Mouse (Mus musculus) central nervous system, embryonic 18 days (tissue): ENCODE measurements around the gene Tmcc3. TPM values are rescaled to one million over a fixed set of nuclear protein-coding genes. Genes with fewer than 3 reads are reported as not detected.

Source experiments
- polyA plus RNA-seq: library from polyadenylated mRNA; depleted of rRNA; stranded (reverse); fragments of >200 nt; gene quantifications from 2 replicates; pipeline ENCODE4 v1.2.3, GENCODE M21; 2012; rRNA removed

Gene Tmcc3
- 7.0 and 8.3 TPM in 2 replicates for polyA plus RNA-seq

GRCm38 (mm10) chr10:94311511-94312006 is at the start of gene Tmcc3:
Gene Tmcc3 (plus strand): TSS chr10:94311949.

GRCm38 (mm10) chr10:94298471-94298870 is 13.3 kb upstream of the Tmcc3 start, which contains the start of gene Gm4792:
Gene Gm4792 (minus strand): TSS chr10:94298703.

Other genes with a start within 250 kb of the Tmcc3 start
- gene Nr2c1, start 163.9 kb upstream of the Tmcc3 start, polyA plus RNA-seq, result 8.6 and 9.6 TPM in 2 replicates
- gene Ndufa12, start 113.2 kb upstream of the Tmcc3 start, polyA plus RNA-seq, result 187 and 224 TPM in 2 replicates
- gene Gm4792, start 13.2 kb upstream of the Tmcc3 start, polyA plus RNA-seq, result 0.14 and 0.55 TPM in 2 replicates